Mouse (Mus musculus): ENCODE results near the gene Kndc1.

DNA sequence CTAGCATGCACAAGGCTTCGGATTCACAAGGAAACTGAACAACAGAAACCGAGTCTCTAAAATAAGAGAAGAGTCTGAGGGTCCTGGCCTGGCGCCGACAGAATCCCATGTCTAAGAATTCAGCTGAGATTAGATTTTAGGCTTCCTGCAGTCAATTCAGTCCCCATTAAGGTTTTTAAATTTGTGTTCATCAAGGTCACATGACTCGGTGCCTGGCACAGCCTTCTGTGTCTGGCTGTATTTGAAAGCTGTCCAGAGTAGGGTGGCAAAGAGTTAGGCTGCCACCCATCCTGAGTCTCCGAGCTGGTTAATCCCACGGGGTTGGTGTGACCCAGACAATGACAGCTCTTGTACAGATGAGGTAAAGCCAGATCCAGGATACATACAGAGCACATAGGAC is 2.3 kb downstream of the Kndc1 start:
- no peak for TF ChIP-seq CTCF (IDR thresholded peaks at IDR 0.05; ENCODE audit: borderline replicate concordance, insufficient read depth, low read depth, low read length)
- TF ChIP-seq POLR2A (IDR thresholded peaks at IDR 0.05; ENCODE audit: borderline replicate concordance, insufficient read depth, low read length) = no peak
